Mouse (Mus musculus): Measurements from ENCODE around the gene Gfpt1. TPM values are rescaled to one million over a fixed set of nuclear protein-coding genes. Genes with fewer than 3 reads are reported as not detected.

Gfpt1 gene
- total and polyA plus RNA-seq, 2 experiments: 6.3 to 8.6 TPM

DNA sequence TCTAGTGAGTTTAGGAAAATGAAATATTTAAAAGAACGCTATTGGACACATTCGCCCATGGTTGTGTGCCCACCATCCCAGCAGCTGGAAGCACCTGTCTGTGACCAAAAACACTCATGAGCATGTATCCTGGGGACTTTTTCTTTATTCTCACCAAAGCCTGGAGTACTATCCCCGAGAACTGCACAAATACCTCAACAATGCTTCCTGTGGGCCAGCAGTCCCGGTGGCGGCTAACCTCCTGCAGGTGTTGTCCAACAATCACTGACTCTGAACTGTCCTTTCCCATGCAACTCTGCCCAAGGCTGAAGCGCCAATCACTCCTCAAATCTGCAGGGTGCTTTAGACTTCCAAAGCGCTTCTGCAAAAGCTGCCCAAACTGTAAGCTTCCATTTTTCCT is 74.0 kb downstream of the Gfpt1 start:
- WGBS: 91% methylated on average over 7 of the region's 7 CpGs
- H3K27ac ChIP-seq (replicated peaks; ENCODE audit: insufficient read depth, low read depth, low read length): no peak overlapping the region
- TF ChIP-seq CTCF (IDR thresholded peaks at IDR 0.05; ENCODE audit: low read depth, low read length) (no peak), POLR2A (IDR thresholded peaks at IDR 0.05; ENCODE audit: extremely low read depth, insufficient read depth, low read length) (no peak)
- DNase-seq (ENCODE audit: extremely low read depth, low read depth, low spot score): no peak
- H3K9ac ChIP-seq (ENCODE audit: low read depth, low read length): no peak overlapping the region
- no peaks in the 10 kb centered on the region for H3K27me3 ChIP-seq (ENCODE audit: control insufficient read depth, insufficient read depth, low read length)
- no peaks in the 10 kb centered on the region for H3K79me2 ChIP-seq (ENCODE audit: control insufficient read depth, insufficient read depth, low read length)
- no peak overlapping the region for H3K4me3 ChIP-seq (ENCODE audit: insufficient read depth, low read depth, low read length)
- no peaks in the 10 kb centered on the region for H3K4me1 ChIP-seq (ENCODE audit: control insufficient read depth, insufficient read depth, low read length)
- H3K36me3 ChIP-seq (ENCODE audit: control insufficient read depth, insufficient read depth, low read length): no peaks in the 10 kb centered on the region

- DNase-seq (ENCODE audit: extremely low read depth, low read depth, low spot score): no peak
- Histone ChIP-seq H3K27me3 (ENCODE audit: control insufficient read depth, insufficient read depth, low read length) (no peaks in the 10 kb centered on the region), H3K36me3 (ENCODE audit: control insufficient read depth, insufficient read depth, low read length) (no peaks in the 10 kb centered on the region), H3K9ac (ENCODE audit: low read depth, low read length) (no peak overlapping the region), H3K4me3 (ENCODE audit: insufficient read depth, low read depth, low read length) (no peak overlapping the region), H3K79me2 (ENCODE audit: control insufficient read depth, insufficient read depth, low read length) (no peaks in the 10 kb centered on the region), H3K4me1 (ENCODE audit: control insufficient read depth, insufficient read depth, low read length) (no peaks in the 10 kb centered on the region), H3K27ac (replicated peaks; ENCODE audit: insufficient read depth, low read depth, low read length) (no peak overlapping the region)
- WGBS: 75% methylated on average over 20 of the region's 20 CpGs
- no peak for TF ChIP-seq CTCF (IDR thresholded peaks at IDR 0.05; ENCODE audit: low read depth, low read length)
- no peak for TF ChIP-seq POLR2A (IDR thresholded peaks at IDR 0.05; ENCODE audit: extremely low read depth, insufficient read depth, low read length)
Observed at GRCm38 (mm10) chr6:87119066-87119837, 76.6 kb downstream of the Gfpt1 start.

- Histone ChIP-seq H3K27ac (replicated peaks; ENCODE audit: insufficient read depth, low read depth, low read length) (no peak overlapping the region), H3K79me2 (ENCODE audit: control insufficient read depth, insufficient read depth, low read length) (no peaks in the 10 kb centered on the region), H3K36me3 (ENCODE audit: control insufficient read depth, insufficient read depth, low read length) (no peaks in the 10 kb centered on the region), H3K4me1 (ENCODE audit: control insufficient read depth, insufficient read depth, low read length) (no peaks in the 10 kb centered on the region), H3K4me3 (ENCODE audit: insufficient read depth, low read depth, low read length) (no peak overlapping the region), H3K27me3 (ENCODE audit: control insufficient read depth, insufficient read depth, low read length) (no peaks in the 10 kb centered on the region), H3K9ac (ENCODE audit: low read depth, low read length) (no peak overlapping the region)
- no peak for DNase-seq (ENCODE audit: extremely low read depth, low read depth, low spot score)
- 87% methylated on average over 4 of the region's 4 CpGs for WGBS
- TF ChIP-seq CTCF (IDR thresholded peaks at IDR 0.05; ENCODE audit: low read depth, low read length) (no peak), POLR2A (IDR thresholded peaks at IDR 0.05; ENCODE audit: extremely low read depth, insufficient read depth, low read length) (no peak)
Observed at GRCm38 (mm10) chr6:87119975-87120374, 77.3 kb downstream of the Gfpt1 start.

GRCm38 (mm10) chr6:87120661-87121060 is 78.0 kb downstream of the Gfpt1 start:
- DNase-seq (ENCODE audit: extremely low read depth, low read depth, low spot score): no peak
- WGBS: 94% methylated on average over 6 of the region's 6 CpGs
- Histone ChIP-seq H3K79me2 (ENCODE audit: control insufficient read depth, insufficient read depth, low read length) (no peaks in the 10 kb centered on the region), H3K4me3 (ENCODE audit: insufficient read depth, low read depth, low read length) (no peak overlapping the region), H3K36me3 (ENCODE audit: control insufficient read depth, insufficient read depth, low read length) (no peaks in the 10 kb centered on the region), H3K4me1 (ENCODE audit: control insufficient read depth, insufficient read depth, low read length) (no peaks in the 10 kb centered on the region), H3K9ac (ENCODE audit: low read depth, low read length) (no peak overlapping the region), H3K27ac (replicated peaks; ENCODE audit: insufficient read depth, low read depth, low read length) (no peak overlapping the region), H3K27me3 (ENCODE audit: control insufficient read depth, insufficient read depth, low read length) (no peaks in the 10 kb centered on the region)
- TF ChIP-seq CTCF (IDR thresholded peaks at IDR 0.05; ENCODE audit: low read depth, low read length) (peak; percentile 58), POLR2A (IDR thresholded peaks at IDR 0.05; ENCODE audit: extremely low read depth, insufficient read depth, low read length) (no peak)

GRCm38 (mm10) chr6:87121961-87122360 is 79.3 kb downstream of the Gfpt1 start:
- Histone ChIP-seq H3K4me3 (ENCODE audit: insufficient read depth, low read depth, low read length) (no peak overlapping the region), H3K36me3 (ENCODE audit: control insufficient read depth, insufficient read depth, low read length) (no peaks in the 10 kb centered on the region), H3K27ac (replicated peaks; ENCODE audit: insufficient read depth, low read depth, low read length) (no peak overlapping the region), H3K79me2 (ENCODE audit: control insufficient read depth, insufficient read depth, low read length) (no peaks in the 10 kb centered on the region), H3K27me3 (ENCODE audit: control insufficient read depth, insufficient read depth, low read length) (no peaks in the 10 kb centered on the region), H3K9ac (ENCODE audit: low read depth, low read length) (no peak overlapping the region), H3K4me1 (ENCODE audit: control insufficient read depth, insufficient read depth, low read length) (no peaks in the 10 kb centered on the region)
- WGBS: 69% methylated on average over 7 of the region's 7 CpGs
- TF ChIP-seq POLR2A (IDR thresholded peaks at IDR 0.05; ENCODE audit: extremely low read depth, insufficient read depth, low read length) (no peak), CTCF (IDR thresholded peaks at IDR 0.05; ENCODE audit: low read depth, low read length) (no peak)
- DNase-seq (ENCODE audit: extremely low read depth, low read depth, low spot score): peak; percentile 13

GRCm38 (mm10) chr6:87123406-87123805 is 80.8 kb downstream of the Gfpt1 start:
- Histone ChIP-seq H3K79me2 (ENCODE audit: control insufficient read depth, insufficient read depth, low read length) (no peaks in the 10 kb centered on the region), H3K27ac (replicated peaks; ENCODE audit: insufficient read depth, low read depth, low read length) (no peak overlapping the region), H3K4me3 (ENCODE audit: insufficient read depth, low read depth, low read length) (no peak overlapping the region), H3K27me3 (ENCODE audit: control insufficient read depth, insufficient read depth, low read length) (no peaks in the 10 kb centered on the region), H3K36me3 (ENCODE audit: control insufficient read depth, insufficient read depth, low read length) (no peaks in the 10 kb centered on the region), H3K4me1 (ENCODE audit: control insufficient read depth, insufficient read depth, low read length) (no peaks in the 10 kb centered on the region), H3K9ac (ENCODE audit: low read depth, low read length) (no peak overlapping the region)
- DNase-seq (ENCODE audit: extremely low read depth, low read depth, low spot score): no peak
- 50% methylated on average over 6 of the region's 6 CpGs for WGBS
- TF ChIP-seq POLR2A (IDR thresholded peaks at IDR 0.05; ENCODE audit: extremely low read depth, insufficient read depth, low read length): no peak
- TF ChIP-seq CTCF (IDR thresholded peaks at IDR 0.05; ENCODE audit: low read depth, low read length): no peak

All from liver, adult 2 months (tissue).